Mouse (Mus musculus) MEL (cell line): ENCODE measurements around the gene Faim2. TPM values are rescaled to one million over a fixed set of nuclear protein-coding genes. Genes with fewer than 3 reads are reported as not detected.

ENCODE experiments used
- DNase-seq: peaks from one replicate; pipeline ENCODE4 v3.0.0; 2011; ENCODE audit warnings: low read depth, low spot score
- H3K27ac ChIP-seq: 2 replicates; pipeline ENCODE4 v1.5.1; 2012; ENCODE audit warnings: low read depth, mild to moderate bottlenecking, control low read depth, low read length, moderate library complexity; ENCODE audit not compliant: control insufficient read depth
- H3K27me3 ChIP-seq, 2 experiments: fragments of 150-350 bp in 1 of 2; sonication (generic) in 1 of 2; 2 replicates each; pipeline ENCODE4 v1.6.1; 2012; ENCODE audit warnings: low read length in 2 of 2, mild to moderate bottlenecking in 2 of 2, improper control_type of control experiment in 1 of 2, moderate library complexity in 1 of 2; ENCODE audit not compliant: insufficient read depth in 2 of 2, control insufficient read depth in 1 of 2
- H3K36me3 ChIP-seq, 2 experiments: 2 replicates each; pipeline ENCODE4 v1.6.1; 2012 to 2014; ENCODE audit warnings: low read length in 2 of 2, improper control_type of control experiment in 1 of 2, inconsistent platforms in 1 of 2, mild to moderate bottlenecking in 1 of 2; ENCODE audit not compliant: insufficient read depth in 2 of 2, control insufficient read depth in 1 of 2
- H3K4me1 ChIP-seq, 2 experiments: fragments of 150-350 bp in 1 of 2; sonication (generic) in 1 of 2; 2 replicates each; pipeline ENCODE4 v1.6.1; 2012; ENCODE audit warnings: low read length in 2 of 2, improper control_type of control experiment in 1 of 2, mild to moderate bottlenecking in 1 of 2; ENCODE audit not compliant: insufficient read depth in 2 of 2, control insufficient read depth in 1 of 2
- H3K4me3 ChIP-seq, 2 experiments: fragments of 150-350 bp in 1 of 2; sonication (generic) in 1 of 2; 2 replicates each; pipeline ENCODE4 v1.5.1; 2012; ENCODE audit warnings: low read depth in 2 of 2, low read length in 2 of 2, mild to moderate bottlenecking in 2 of 2, moderate library complexity in 2 of 2, control low read depth in 1 of 2, improper control_type of control experiment in 1 of 2; ENCODE audit not compliant: control insufficient read depth in 1 of 2, insufficient read depth in 1 of 2
- H3K79me2 ChIP-seq: 2 replicates; pipeline ENCODE4 v1.6.1; 2012; ENCODE audit warnings: mild to moderate bottlenecking, low read length, moderate library complexity; ENCODE audit not compliant: control insufficient read depth, poor library complexity, insufficient read depth
- H3K9ac ChIP-seq: 2 replicates; pipeline ENCODE4 v1.6.1; 2012; ENCODE audit warnings: low read depth, mild to moderate bottlenecking, control low read depth, low read length, moderate library complexity; ENCODE audit not compliant: control insufficient read depth, poor library complexity, severe bottlenecking
- H3K9me3 ChIP-seq: fragments of 150-350 bp; sonication (generic); replicated peaks from 2 replicates; pipeline ENCODE4 v1.6.1; 2012; ENCODE audit warnings: mild to moderate bottlenecking, low read length, improper control_type of control experiment, moderate library complexity; ENCODE audit not compliant: insufficient read depth
- BHLHE40 ChIP-seq: IDR thresholded peaks from 2 replicates; pipeline ENCODE4 v1.6.1; 2012; ENCODE audit warnings: low read depth, mild to moderate bottlenecking, inconsistent platforms, low read length, improper control_type of control experiment, borderline replicate concordance
- CHD2 ChIP-seq: IDR thresholded peaks from 2 replicates; pipeline ENCODE4 v1.6.1; 2011; ENCODE audit warnings: low read length, improper control_type of control experiment
- CTCF ChIP-seq, 3 experiments: IDR thresholded peaks in 2 of 3; conservative IDR thresholded peaks in 1 of 3; 2 replicates each; pipeline ENCODE4 v1.5.1; 2011 to 2012; ENCODE audit warnings: low read length in 3 of 3, low read depth in 2 of 3, mild to moderate bottlenecking in 2 of 3, improper control_type of control experiment in 1 of 3, inconsistent platforms in 1 of 3, mixed read lengths in 1 of 3, moderate library complexity in 1 of 3; ENCODE audit not compliant: control insufficient read depth in 1 of 3, insufficient read depth in 1 of 3, poor library complexity in 1 of 3, severe bottlenecking in 1 of 3
- E2F4 ChIP-seq: IDR thresholded peaks from 2 replicates; pipeline ENCODE4 v1.6.1; 2011; ENCODE audit warnings: low read depth, low read length, improper control_type of control experiment, borderline replicate concordance
- EP300 ChIP-seq, 2 experiments: IDR thresholded peaks; 2 replicates each; pipeline ENCODE4 v1.6.1; 2011; ENCODE audit warnings: improper control_type of control experiment in 2 of 2, low read length in 2 of 2, low read depth in 1 of 2, mild to moderate bottlenecking in 1 of 2
- GABPA ChIP-seq: IDR thresholded peaks from 2 replicates; pipeline ENCODE4 v1.6.1; 2012; ENCODE audit warnings: low read depth, mild to moderate bottlenecking, inconsistent platforms, low read length, improper control_type of control experiment, moderate library complexity
- HCFC1 ChIP-seq: IDR thresholded peaks from 2 replicates; pipeline ENCODE4 v1.6.1; 2012; ENCODE audit warnings: low read depth, mild to moderate bottlenecking, inconsistent platforms, low read length, improper control_type of control experiment, moderate library complexity
- JUND ChIP-seq: IDR thresholded peaks from 2 replicates; pipeline ENCODE4 v1.6.1; 2011; ENCODE audit warnings: low read depth, mild to moderate bottlenecking, improper control_type of control experiment, low read length
- KAT2A ChIP-seq: conservative IDR thresholded peaks from 2 replicates; pipeline ENCODE4 v1.6.1; 2012; ENCODE audit warnings: low read depth, low read length, improper control_type of control experiment, inconsistent platforms
- MAX ChIP-seq: IDR thresholded peaks from 2 replicates; pipeline ENCODE4 v1.6.1; 2011; ENCODE audit warnings: low read length, improper control_type of control experiment
- MAZ ChIP-seq: IDR thresholded peaks from 2 replicates; pipeline ENCODE4 v1.6.1; 2012; ENCODE audit warnings: low read depth, mild to moderate bottlenecking, inconsistent platforms, low read length, improper control_type of control experiment
- MEF2A ChIP-seq: IDR thresholded peaks from 2 replicates; pipeline ENCODE4 v1.6.1; 2014; ENCODE audit warnings: low read depth, mild to moderate bottlenecking, inconsistent platforms, low read length, improper control_type of control experiment; ENCODE audit not compliant: poor library complexity, insufficient replicate concordance, severe bottlenecking; ENCODE audit errors: extremely low read depth
- NELFE ChIP-seq: IDR thresholded peaks from 2 replicates; pipeline ENCODE4 v1.6.1; 2011; ENCODE audit warnings: low read depth, low read length, improper control_type of control experiment
- POLR2A ChIP-seq, 2 experiments: IDR thresholded peaks; 2 replicates each; pipeline ENCODE4 v1.6.1; 2011 to 2012; ENCODE audit warnings: low read length in 2 of 2, mild to moderate bottlenecking in 2 of 2, control low read depth in 1 of 2, improper control_type of control experiment in 1 of 2, low read depth in 1 of 2, moderate library complexity in 1 of 2; ENCODE audit not compliant: control insufficient read depth in 1 of 2, insufficient read depth in 1 of 2, poor library complexity in 1 of 2
- POLR2AphosphoS2 ChIP-seq: IDR thresholded peaks from 2 replicates; pipeline ENCODE4 v1.6.1; 2011; ENCODE audit warnings: low read length, improper control_type of control experiment
- RAD21 ChIP-seq: IDR thresholded peaks from 2 replicates; pipeline ENCODE4 v1.6.1; 2011; ENCODE audit warnings: mild to moderate bottlenecking, low read depth, low read length, improper control_type of control experiment
- RCOR1 ChIP-seq: IDR thresholded peaks from 2 replicates; pipeline ENCODE4 v1.6.1; 2012; ENCODE audit warnings: low read depth, mild to moderate bottlenecking, inconsistent platforms, low read length, improper control_type of control experiment
- SMC3 ChIP-seq: IDR thresholded peaks from 2 replicates; pipeline ENCODE4 v1.6.1; 2011; ENCODE audit warnings: low read depth, low read length, improper control_type of control experiment
- TCF12 ChIP-seq: IDR thresholded peaks from 2 replicates; pipeline ENCODE4 v1.6.1; 2014; ENCODE audit warnings: low read depth, mild to moderate bottlenecking, inconsistent platforms, low read length, improper control_type of control experiment, moderate library complexity
- USF1 ChIP-seq: IDR thresholded peaks from 2 replicates; pipeline ENCODE4 v1.6.1; 2014; ENCODE audit warnings: low read depth, mild to moderate bottlenecking, inconsistent platforms, low read length, improper control_type of control experiment, moderate library complexity
- USF2 ChIP-seq, 2 experiments: IDR thresholded peaks; 2 replicates each; pipeline ENCODE4 v1.6.1; 2011 to 2012; ENCODE audit warnings: improper control_type of control experiment in 2 of 2, low read length in 2 of 2, borderline replicate concordance in 1 of 2, inconsistent platforms in 1 of 2, low read depth in 1 of 2, mild to moderate bottlenecking in 1 of 2; ENCODE audit not compliant: insufficient read depth in 1 of 2
- ZC3H11A ChIP-seq: IDR thresholded peaks from 2 replicates; pipeline ENCODE4 v1.6.1; 2012; ENCODE audit warnings: low read depth, mild to moderate bottlenecking, inconsistent platforms, low read length, improper control_type of control experiment
- ZKSCAN1 ChIP-seq: IDR thresholded peaks from 2 replicates; pipeline ENCODE4 v1.6.1; 2012; ENCODE audit warnings: low read depth, mild to moderate bottlenecking, inconsistent platforms, low read length, improper control_type of control experiment, moderate library complexity
- ZMIZ1 ChIP-seq: IDR thresholded peaks from 2 replicates; pipeline ENCODE4 v1.6.1; 2012; ENCODE audit warnings: low read depth, mild to moderate bottlenecking, inconsistent platforms, low read length, improper control_type of control experiment, moderate library complexity
- ZNF384 ChIP-seq: IDR thresholded peaks from 2 replicates; pipeline ENCODE4 v1.6.1; 2012; ENCODE audit warnings: low read depth, mild to moderate bottlenecking, inconsistent platforms, low read length, improper control_type of control experiment
- polyA plus RNA-seq, 2 experiments: library from polyadenylated mRNA; stranded (reverse) in 1 of 2; unstranded in 1 of 2; fragments of >175 nt in 1 of 2; fragments of >200 nt in 1 of 2; gene quantifications; 2 replicates each; pipeline versions ENCODE4 v1.2.1 to v1.2.4; 2012; ENCODE audit warnings: low replicate concordance in 2 of 2, low read depth in 1 of 2; ENCODE audit not compliant: insufficient read length in 2 of 2, insufficient read depth in 1 of 2, missing spikeins in 1 of 2
- total RNA-seq: library from RNA; depleted of rRNA; stranded (reverse); fragments of 300-350 nt; gene quantifications from 2 replicates; pipeline ENCODE4 v1.2.3, GENCODE M21; 2012

The Faim2 gene
- total and polyA plus RNA-seq, 3 experiments = 0.06 to 0.08 TPM; not detected in 1

- H3K27ac ChIP-seq = no peak overlapping the region
- no peak overlapping the region for H3K9ac ChIP-seq
- H3K4me3 ChIP-seq = no peak overlapping the region
- no peaks in the 10 kb centered on the region for H3K9me3 ChIP-seq
- TF ChIP-seq POLR2AphosphoS2 (no peak), HCFC1 (no peak), ZKSCAN1 (no peak), ZC3H11A (no peak), MAZ (no peak), ZNF384 (no peak), BHLHE40 (no peak), MAX (no peak), EP300 (IDR thresholded peaks at IDR 0.05; ENCODE audit: low read depth in 1 of 2, low read length in 2 of 2) (no peak), USF1 (no peak), USF2 (IDR thresholded peaks at IDR 0.05; ENCODE audit: borderline replicate concordance in 1 of 2, insufficient read depth in 1 of 2, low read depth in 1 of 2, low read length in 2 of 2) (no peak), CHD2 (no peak), TCF12 (no peak), MEF2A (no peak), JUND (no peak), GABPA (no peak), E2F4 (no peak)
- no peaks in the 10 kb centered on the region for H3K79me2 ChIP-seq
- no peak for DNase-seq
- H3K4me1 ChIP-seq = no peaks in the 10 kb centered on the region
- H3K27me3 ChIP-seq = peaks cover 6 to 11% of the 10 kb centered on the region in 2 experiments; a peak in 3 of 4 replicates
- H3K36me3 ChIP-seq = no peaks in the 10 kb centered on the region
Measured at GRCm38 (mm10) chr15:99560246-99560645, 32.3 kb upstream of the Faim2 start.

- peak; percentile 17 for DNase-seq
- TF ChIP-seq CTCF (IDR thresholded peaks at IDR 0.05 in 2 of 3, conservative IDR thresholded peaks at IDR 0.05 in 1 of 3; ENCODE audit: control insufficient read depth in 1 of 3, insufficient read depth in 1 of 3, low read depth in 2 of 3, low read length in 3 of 3, poor library complexity in 1 of 3, severe bottlenecking in 1 of 3) (peak; percentile 15 to 66 (median 39); a peak in 4 of 6 replicates), RAD21 (peak; percentile 12; the same call in 1 of the 2 replicates), POLR2AphosphoS2 (no peak), SMC3 (peak; percentile 12; the same call in 1 of the 2 replicates), ZC3H11A (no peak), ZNF384 (no peak), CHD2 (no peak), ZMIZ1 (no peak), USF1 (no peak), MAX (no peak), HCFC1 (no peak), POLR2A (IDR thresholded peaks at IDR 0.05; ENCODE audit: control insufficient read depth in 1 of 2, insufficient read depth in 1 of 2, low read depth in 1 of 2, low read length in 2 of 2, poor library complexity in 1 of 2) (no peak), RCOR1 (no peak), KAT2A (no peak), NELFE (no peak)
- no peak overlapping the region for H3K27ac ChIP-seq
- H3K4me3 ChIP-seq = no peak overlapping the region
- H3K9ac ChIP-seq = no peak overlapping the region
- H3K79me2 ChIP-seq = no peaks in the 10 kb centered on the region
- no peaks in the 10 kb centered on the region for H3K4me1 ChIP-seq
- H3K9me3 ChIP-seq = no peaks in the 10 kb centered on the region
- peaks cover 6 to 11% of the 10 kb centered on the region in 2 experiments; a peak in 3 of 4 replicates for H3K27me3 ChIP-seq
- no peaks in the 10 kb centered on the region for H3K36me3 ChIP-seq
Measured at GRCm38 (mm10) chr15:99558947-99559346, 31.0 kb upstream of the Faim2 start.
